Mouse (Mus musculus) CH12.LX (cell line): ENCODE results near the gene Shroom1. TPM values are rescaled to one million over a fixed set of nuclear protein-coding genes. Genes with fewer than 3 reads are reported as not detected.

Experiments
- DNase-seq: peaks from one replicate; pipeline ENCODE4 v3.0.0-alpha.2; 2013; ENCODE audit errors: extremely low read depth
- H3K27ac ChIP-seq: 2 replicates; pipeline ENCODE4 v1.5.1; 2012; ENCODE audit warnings: low read depth, mild to moderate bottlenecking, control low read depth, moderate library complexity; ENCODE audit not compliant: insufficient read depth
- H3K27me3 ChIP-seq: replicated peaks from 2 replicates; pipeline ENCODE3; 2012; ENCODE audit warnings: inconsistent platforms
- H3K36me3 ChIP-seq, 2 experiments: replicated peaks in 1 of 2; 2 replicates each; pipeline versions ENCODE3 to v1.6.1; 2012; ENCODE audit warnings: inconsistent platforms in 1 of 2, low read length in 1 of 2, mild to moderate bottlenecking in 1 of 2, mixed read lengths in 1 of 2, moderate library complexity in 1 of 2; ENCODE audit not compliant: control insufficient read depth in 1 of 2, insufficient read depth in 1 of 2
- H3K4me1 ChIP-seq, 2 experiments: 2 replicates each; pipeline ENCODE4 v1.6.1; 2012; ENCODE audit warnings: inconsistent platforms in 1 of 2, moderate library complexity in 1 of 2; ENCODE audit not compliant: insufficient read depth in 2 of 2, control insufficient read depth in 1 of 2
- H3K4me2 ChIP-seq: 2 replicates; pipeline ENCODE4 v1.6.1; 2012; ENCODE audit warnings: low read depth, mild to moderate bottlenecking, control low read depth; ENCODE audit not compliant: poor library complexity, insufficient read depth, severe bottlenecking
- H3K4me3 ChIP-seq, 3 experiments: fragments of 150-350 bp in 1 of 3; sonication (generic) in 1 of 3; replicated peaks in 1 of 3; 2 replicates each; pipeline versions ENCODE3 to v1.5.1; 2011 to 2012; ENCODE audit warnings: low read depth in 2 of 3, low read length in 2 of 3, mild to moderate bottlenecking in 2 of 3, moderate library complexity in 2 of 3, control low read depth in 1 of 3, improper control_type of control experiment in 1 of 3, inconsistent platforms in 1 of 3, mixed read lengths in 1 of 3; ENCODE audit not compliant: poor library complexity in 1 of 3
- H3K79me2 ChIP-seq: replicated peaks from 2 replicates; pipeline ENCODE4 v1.6.1; 2012; ENCODE audit warnings: mild to moderate bottlenecking, moderate library complexity; ENCODE audit not compliant: control insufficient read depth, poor library complexity, insufficient read depth, severe bottlenecking; ENCODE audit errors: extremely low read depth
- H3K9ac ChIP-seq: 2 replicates; pipeline ENCODE4 v1.6.1; 2012; ENCODE audit warnings: low read depth, mild to moderate bottlenecking, control low read depth, moderate library complexity; ENCODE audit not compliant: insufficient read depth
- H3K9me3 ChIP-seq: replicated peaks from 2 replicates; pipeline ENCODE3; 2012; ENCODE audit warnings: low read length, inconsistent platforms, mixed read lengths
- CHD1 ChIP-seq: IDR thresholded peaks from 2 replicates; pipeline ENCODE4 v1.6.1; 2012; ENCODE audit warnings: low read depth, low read length, improper control_type of control experiment, inconsistent platforms
- E2F4 ChIP-seq: IDR thresholded peaks from 2 replicates; pipeline ENCODE4 v1.6.1; 2011; ENCODE audit warnings: low read depth, low read length, improper control_type of control experiment; ENCODE audit not compliant: insufficient replicate concordance
- ELF1 ChIP-seq: IDR thresholded peaks from 2 replicates; pipeline ENCODE4 v1.6.1; 2014; ENCODE audit warnings: low read depth, mild to moderate bottlenecking, inconsistent platforms, low read length, improper control_type of control experiment
- EP300 ChIP-seq: IDR thresholded peaks from 2 replicates; pipeline ENCODE4 v1.6.1; 2011; ENCODE audit warnings: low read length, improper control_type of control experiment
- ETS1 ChIP-seq: conservative IDR thresholded peaks from 2 replicates; pipeline ENCODE4 v1.6.1; 2012; ENCODE audit warnings: low read depth, mild to moderate bottlenecking, inconsistent platforms, low read length, improper control_type of control experiment, moderate library complexity
- IRF4 ChIP-seq: IDR thresholded peaks from 2 replicates; pipeline ENCODE4 v1.6.1; 2014; ENCODE audit warnings: low read depth, mild to moderate bottlenecking, inconsistent platforms, low read length, improper control_type of control experiment
- JUND ChIP-seq: conservative IDR thresholded peaks from 2 replicates; pipeline ENCODE4 v1.6.1; 2011; ENCODE audit warnings: low read depth, low read length, improper control_type of control experiment
- KAT2A ChIP-seq: IDR thresholded peaks from 2 replicates; pipeline ENCODE4 v1.6.1; 2012; ENCODE audit warnings: low read length, improper control_type of control experiment, inconsistent platforms; ENCODE audit not compliant: insufficient replicate concordance
- MYC ChIP-seq: IDR thresholded peaks from 2 replicates; pipeline ENCODE4 v1.6.1; 2011; ENCODE audit warnings: low read depth, mild to moderate bottlenecking, improper control_type of control experiment, low read length
- NELFE ChIP-seq: IDR thresholded peaks from 2 replicates; pipeline ENCODE4 v1.6.1; 2011; ENCODE audit warnings: low read depth, low read length, improper control_type of control experiment
- PAX5 ChIP-seq: IDR thresholded peaks from 2 replicates; pipeline ENCODE4 v1.6.1; 2012; ENCODE audit warnings: low read length, inconsistent platforms, mixed read lengths
- POLR2A ChIP-seq: IDR thresholded peaks from 2 replicates; pipeline ENCODE4 v1.6.1; 2011; ENCODE audit warnings: low read depth, mild to moderate bottlenecking, improper control_type of control experiment, low read length
- POLR2AphosphoS2 ChIP-seq: IDR thresholded peaks from 2 replicates; pipeline ENCODE4 v1.6.1; 2011; ENCODE audit warnings: low read depth, low read length, improper control_type of control experiment
- RAD21 ChIP-seq: IDR thresholded peaks from 2 replicates; pipeline ENCODE4 v1.6.1; 2011; ENCODE audit warnings: low read depth, mild to moderate bottlenecking, low read length, improper control_type of control experiment, moderate library complexity
- RCOR1 ChIP-seq: conservative IDR thresholded peaks from 2 replicates; pipeline ENCODE4 v1.6.1; 2012; ENCODE audit warnings: low read depth, mild to moderate bottlenecking, inconsistent platforms, low read length, improper control_type of control experiment
- SIN3A ChIP-seq: IDR thresholded peaks from 2 replicates; pipeline ENCODE4 v1.6.1; 2012; ENCODE audit warnings: low read length, improper control_type of control experiment, inconsistent platforms
- TBP ChIP-seq: conservative IDR thresholded peaks from 2 replicates; pipeline ENCODE4 v1.6.1; 2011; ENCODE audit warnings: low read depth, low read length, improper control_type of control experiment
- TCF12 ChIP-seq: IDR thresholded peaks from 2 replicates; pipeline ENCODE4 v1.6.1; 2014; ENCODE audit warnings: low read depth, mild to moderate bottlenecking, inconsistent platforms, low read length, improper control_type of control experiment
- UBTF ChIP-seq: IDR thresholded peaks from 2 replicates; pipeline ENCODE4 v1.6.1; 2012; ENCODE audit warnings: low read depth, mild to moderate bottlenecking, inconsistent platforms, low read length, improper control_type of control experiment, moderate library complexity
- USF1 ChIP-seq: IDR thresholded peaks from 2 replicates; pipeline ENCODE4 v1.6.1; 2014; ENCODE audit warnings: low read depth, mild to moderate bottlenecking, inconsistent platforms, low read length, improper control_type of control experiment
- USF2 ChIP-seq: conservative IDR thresholded peaks from 2 replicates; pipeline ENCODE4 v1.6.1; 2011; ENCODE audit warnings: low read depth, low read length, improper control_type of control experiment
- ZMIZ1 ChIP-seq: IDR thresholded peaks from 2 replicates; pipeline ENCODE4 v1.6.1; 2012; ENCODE audit warnings: low read depth, mild to moderate bottlenecking, inconsistent platforms, low read length, improper control_type of control experiment
- ZNF384 ChIP-seq: IDR thresholded peaks from 2 replicates; pipeline ENCODE4 v1.6.1; 2012; ENCODE audit warnings: low read depth, low read length, improper control_type of control experiment, inconsistent platforms
- dilution Hi-C: fragments of 300-500 bp; cut with MboI; formaldehyde crosslinking; loops from 2 replicates; pipeline ENCODE4 v1.14.3; 2020; ENCODE audit warnings: low sequenced_read_pairs; ENCODE audit not compliant: extremely low pct_unique_long_range_greater_than_20kb, extremely low pct_ligation_motif_present
- in situ Hi-C: fragments of 300-500 bp; cut with MboI; formaldehyde crosslinking; loops from 3 replicates; pipeline ENCODE4 v1.14.3; 2019; ENCODE audit warnings: low sequenced_read_pairs, low pct_ligation_motif_present, low pct_unique_long_range_greater_than_20kb, mixed read lengths
- polyA plus RNA-seq: library from polyadenylated mRNA; unstranded; fragments of >175 nt; gene quantifications from 2 replicates; pipeline ENCODE4 v1.2.1, GENCODE M21; 2012; ENCODE audit warnings: low read depth; ENCODE audit not compliant: insufficient read length
- total RNA-seq, 2 experiments: library from RNA; depleted of rRNA; stranded (reverse); fragments of 300-350 nt in 1 of 2; fragments of >200 nt in 1 of 2; gene quantifications; 2 replicates each; pipeline ENCODE4 v1.2.3; 2012 to 2014

The Shroom1 gene
- total and polyA plus RNA-seq, 3 experiments = not detected

DNA sequence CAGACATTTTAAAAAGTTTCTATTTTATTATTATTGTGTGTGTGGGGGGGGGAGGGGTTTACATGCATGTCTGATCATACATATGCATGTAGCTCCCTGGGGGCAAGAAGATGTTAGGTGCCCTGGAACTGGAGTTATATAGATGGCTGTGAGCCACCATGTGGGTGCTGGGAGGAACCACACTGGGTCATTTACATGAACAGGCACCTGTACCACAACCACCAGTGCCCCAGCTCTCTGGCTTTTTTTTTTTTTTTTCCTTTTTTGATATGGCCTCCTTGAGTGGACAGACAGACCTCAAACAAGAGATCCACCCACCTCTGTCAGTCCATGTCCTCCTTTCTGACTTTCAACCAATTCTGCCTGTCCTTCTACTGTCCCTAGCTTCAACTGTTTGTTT, 27.8 kb upstream of the Shroom1 start:
- Histone ChIP-seq H3K27me3 (peaks cover 3% of the 10 kb centered on the region), H3K36me3 (peaks cover 12 to 39% of the 10 kb centered on the region in 2 experiments), H3K4me3 (peak overlapping the region; percentile 91 to 100 (median 98)), H3K27ac (peak overlapping the region; percentile 58), H3K9ac (peak overlapping the region; percentile 99), H3K79me2 (peaks cover 18% of the 10 kb centered on the region), H3K9me3 (no peaks in the 10 kb centered on the region), H3K4me1 (peaks cover 8 to 21% of the 10 kb centered on the region in 2 experiments), H3K4me2 (peak overlapping the region; percentile 85)
- peak; percentile 52 for DNase-seq
- TF ChIP-seq RAD21 = no peak
- peak; percentile 75 for TF ChIP-seq ZNF384
- in situ Hi-C loops (no loop called here), dilution Hi-C loops (no loop called here)

DNA sequence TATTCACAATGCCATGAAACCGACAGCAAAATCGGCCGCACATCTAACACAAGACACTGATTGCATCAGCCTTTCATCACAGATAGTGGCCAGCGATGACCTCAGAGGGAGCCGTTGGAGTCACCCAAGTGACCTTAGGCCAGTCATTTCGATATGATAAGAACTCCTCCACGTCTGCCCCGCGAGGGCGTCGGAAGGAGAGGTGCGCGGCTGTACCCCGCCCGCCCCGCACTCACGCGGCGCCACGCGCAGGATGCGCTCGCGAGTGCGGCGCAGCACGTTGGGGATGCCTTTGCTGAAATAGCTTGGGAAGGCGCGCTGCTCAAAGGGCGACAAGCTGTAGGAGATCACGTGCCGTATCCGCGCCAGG, 26.7 kb upstream of the Shroom1 start:
- in situ Hi-C loops (no loop called here), dilution Hi-C loops (no loop called here)
- peak; percentile 56 for DNase-seq
- Histone ChIP-seq H3K27ac (peak overlapping the region; percentile 92), H3K79me2 (peaks cover 18% of the 10 kb centered on the region), H3K4me3 (peak overlapping the region; percentile 91 to 100 (median 98))
- TF ChIP-seq JUND (no peak), NELFE (no peak), UBTF (0 out of 2 replicates have a peak, but pooled peaks have one; percentile 5), RCOR1 (no peak), IRF4 (no peak)
- TF ChIP-seq, all 38 proteins: peak for 1
- Histone ChIP-seq H3K4me2 (peak overlapping the region; percentile 85), H3K36me3 (peaks cover 12 to 35% of the 10 kb centered on the region in 2 experiments), H3K4me1 (peaks cover 8 to 21% of the 10 kb centered on the region in 2 experiments), H3K27me3 (peaks cover 3% of the 10 kb centered on the region), H3K9me3 (no peaks in the 10 kb centered on the region), H3K9ac (peak overlapping the region; percentile 99)

DNA sequence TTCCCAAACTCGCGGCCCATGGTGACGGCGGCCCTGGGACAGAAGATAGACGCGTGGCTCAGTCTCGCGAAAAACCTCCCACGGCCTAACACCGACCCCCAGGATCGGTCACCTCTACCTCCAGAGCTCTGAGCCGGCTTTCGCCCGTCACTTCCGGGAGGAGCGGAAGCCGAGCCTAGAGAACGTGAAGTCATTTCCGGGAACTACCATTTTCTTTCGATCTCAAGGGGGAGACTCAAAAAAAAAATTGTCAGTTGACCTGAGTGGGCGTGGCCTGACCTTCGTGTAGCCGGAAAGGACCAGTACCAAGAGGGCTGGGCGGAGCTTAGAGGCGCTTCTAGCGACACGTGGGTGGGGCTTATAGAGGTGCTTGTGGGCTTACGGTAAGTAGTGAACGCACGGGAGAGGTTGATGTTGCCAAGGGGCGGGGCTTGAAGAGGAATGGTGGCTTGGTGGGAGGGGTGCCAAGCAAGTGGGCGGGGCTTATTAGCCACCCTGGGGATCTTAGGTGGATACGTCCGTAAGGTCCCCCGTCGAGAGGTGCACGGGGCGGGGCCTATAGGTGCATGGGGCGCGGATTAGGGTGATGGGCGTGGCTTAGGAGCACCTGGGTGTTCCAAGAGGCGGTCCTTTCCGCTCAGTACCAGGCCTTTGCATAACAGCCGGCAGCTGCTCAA, 26.2 kb upstream of the Shroom1 start, which contains the start of the genes Uqcrq and Gdf9:
Uqcrq (minus strand) TSS at position 162 of the 677 bp plus-strand sequence.
Gdf9 (plus strand) TSS at position 354 of the 677 bp plus-strand sequence.
- H3K27ac ChIP-seq = peak within 1 kb of the TSS; percentile 92
- H3K36me3 ChIP-seq = peaks cover 12 to 29% of the 10 kb centered on the region in 2 experiments
- H3K4me2 ChIP-seq = peak within 1 kb of the TSS; percentile 85
- dilution Hi-C loops (no loop called here), in situ Hi-C loops (no loop called here)
- H3K4me1 ChIP-seq = peaks cover 8 to 21% of the 10 kb centered on the region in 2 experiments
- peak within 1 kb of the TSS; percentile 91 to 100 (median 98) for H3K4me3 ChIP-seq
- peaks cover 18% of the 10 kb centered on the region for H3K79me2 ChIP-seq
- peak within 1 kb of the TSS; percentile 99 for H3K9ac ChIP-seq
- H3K9me3 ChIP-seq = no peaks in the 10 kb centered on the region
- peak; percentile 100 for DNase-seq
- H3K27me3 ChIP-seq = peaks cover 3% of the 10 kb centered on the region
- peak; percentile 37; the same call in 1 of the 2 replicates for TF ChIP-seq ETS1
- peak; percentile 77; the same call in 1 of the 2 replicates for TF ChIP-seq UBTF
- TF ChIP-seq NELFE = peak; percentile 82
- TF ChIP-seq ZNF384 = peak; percentile 98
- TF ChIP-seq POLR2A = peak; percentile 93
- TF ChIP-seq TBP = peak; percentile 84
- TF ChIP-seq PAX5 = no peak
- peak; percentile 60 for TF ChIP-seq USF1
- TF ChIP-seq ZMIZ1 = 0 out of 2 replicates have a peak, but pooled peaks have one; percentile 14
- 0 out of 2 replicates have a peak, but pooled peaks have one; percentile 65 for TF ChIP-seq E2F4
- TF ChIP-seq RCOR1 = no peak
- peak; percentile 95 for TF ChIP-seq ELF1
- TF ChIP-seq TCF12 = peak; percentile 39
- peak; percentile 75; the same call in 1 of the 2 replicates for TF ChIP-seq MYC
- TF ChIP-seq EP300 = no peak
- TF ChIP-seq KAT2A = peak; percentile 73; the same call in 1 of the 2 replicates
- TF ChIP-seq CHD1 = peak; percentile 98; the same call in 1 of the 2 replicates
- 0 out of 2 replicates have a peak, but pooled peaks have one; percentile 6 for TF ChIP-seq USF2
- TF ChIP-seq POLR2AphosphoS2 = peak; percentile 70; the same call in 1 of the 2 replicates
- peak; percentile 89 for TF ChIP-seq SIN3A
